In genomic region chr16:17566186-17566585, GRCm38 (mm10) we compare ENCODE assay signal across 21 mouse cellular contexts. TPM values are rescaled to one million over a fixed set of nuclear protein-coding genes. Genes with fewer than 3 reads are reported as not detected.
DNase-seq lines count a peak whose midpoint lies in the region; ATAC-seq and TF ChIP-seq lines count a peak whose summit lies in the region.
"Had no signal": no experiment of that assay in that cellular context is flagged by ENCODE, and none has a peak within 500 bp of the region (broad histone marks: within the 10 kb centered on the region; RNA-seq: fewer than 3 reads in every experiment).

No protein-coding gene starts in this region.

- ATAC-seq in hindbrain, postnatal 0 days = no peak
- ATAC-seq in hindbrain, embryonic 14.5 days (ENCODE audit: low FRiP score) = no peak
- ATAC-seq in lung, postnatal 0 days = no peak
- ATAC-seq: hindbrain, embryonic 16.5 days had no signal

- TF ChIP-seq CTCF in hindbrain, postnatal 0 days (IDR thresholded peaks at IDR 0.05; ENCODE audit: low read depth) = peak; percentile 50
- peak; percentile 57 for TF ChIP-seq CTCF in lung, postnatal 0 days (IDR thresholded peaks at IDR 0.05)
- no peak for TF ChIP-seq CTCF in lung, adult 2 months (IDR thresholded peaks at IDR 0.05; ENCODE audit: insufficient read depth, low read length)
- TF ChIP-seq CTCF in brain, embryonic 14.5 days (IDR thresholded peaks at IDR 0.05; ENCODE audit: borderline replicate concordance, extremely low read depth, insufficient read depth, insufficient read length) = peak; percentile 38; the same call in 1 of the 2 replicates

- WGBS in hindbrain, postnatal 0 days = 19% methylated on average over 4 of the region's 4 CpGs
- 28% methylated on average over 4 of the region's 4 CpGs for WGBS in hindbrain, embryonic 14.5 days
- WGBS in lung, postnatal 0 days = 23% methylated on average over 4 of the region's 4 CpGs
- 22% methylated on average over 4 of the region's 4 CpGs for WGBS in lung, adult 2 months

- H3K36me3 ChIP-seq in hindbrain, postnatal 0 days (ENCODE audit: insufficient read depth, low read length) = no peaks in the 10 kb centered on the region
- H3K36me3 ChIP-seq in hindbrain, embryonic 14.5 days (replicated peaks; ENCODE audit: control insufficient read depth, insufficient read depth) = no peaks in the 10 kb centered on the region
- H3K36me3 ChIP-seq in lung, postnatal 0 days (ENCODE audit: insufficient read depth, low read length) = no peaks in the 10 kb centered on the region
- H3K36me3 ChIP-seq: forebrain, embryonic 10.5 days; heart, embryonic 12.5 days; limb, embryonic 15.5 days; neural tube, embryonic 12.5 days had no signal

- TF ChIP-seq POLR2A in lung, adult 2 months (IDR thresholded peaks at IDR 0.05; ENCODE audit: borderline replicate concordance, extremely low read depth, low read depth, low read length) = no peak
- TF ChIP-seq POLR2A in brain, embryonic 14.5 days (IDR thresholded peaks at IDR 0.05; ENCODE audit: borderline replicate concordance, extremely low read depth, insufficient read depth, insufficient read length, poor library complexity, severe bottlenecking) = no peak

- H3K4me3 ChIP-seq in hindbrain, postnatal 0 days (ENCODE audit: low read length) = no peak overlapping the region
- H3K4me3 ChIP-seq in hindbrain, embryonic 14.5 days (replicated peaks; ENCODE audit: low read length) = no peak overlapping the region
- no peak overlapping the region for H3K4me3 ChIP-seq in lung, postnatal 0 days (ENCODE audit: low read depth, low read length)
- H3K4me3 ChIP-seq in lung, adult 2 months (replicated peaks; ENCODE audit: extremely low read depth, low read depth, low read length) = no peak overlapping the region
- H3K4me3 ChIP-seq: forebrain, embryonic 10.5 days; gastrocnemius, adult 2 months; heart, embryonic 12.5 days; limb, embryonic 15.5 days; megakaryocyte, embryonic 14.5 days; neural tube, embryonic 12.5 days had no signal

- no peaks in the 10 kb centered on the region for H3K9me3 ChIP-seq in hindbrain, postnatal 0 days (ENCODE audit: low read length)
- no peaks in the 10 kb centered on the region for H3K9me3 ChIP-seq in hindbrain, embryonic 14.5 days (ENCODE audit: control insufficient read depth, low read length)
- H3K9me3 ChIP-seq in lung, postnatal 0 days (ENCODE audit: low read length) = no peaks in the 10 kb centered on the region
- H3K9me3 ChIP-seq: forebrain, embryonic 10.5 days; heart, embryonic 12.5 days; limb, embryonic 15.5 days; neural tube, embryonic 12.5 days had no signal

- no peak overlapping the region for H3K27ac ChIP-seq in hindbrain, postnatal 0 days
- H3K27ac ChIP-seq in hindbrain, embryonic 14.5 days = no peak overlapping the region
- no peak overlapping the region for H3K27ac ChIP-seq in lung, postnatal 0 days (ENCODE audit: low read length)
- H3K27ac ChIP-seq: forebrain, embryonic 10.5 days; gastrocnemius, adult 2 months; limb, embryonic 15.5 days; neural tube, embryonic 12.5 days had no signal

- DNase-seq in hindbrain, postnatal 0 days (ENCODE audit: low spot score) = peak; percentile 34
- no peak for DNase-seq in hindbrain, embryonic 14.5 days (ENCODE audit: low spot score)
- no peak for DNase-seq in lung, postnatal 0 days (ENCODE audit: low spot score)
- DNase-seq in lung, adult 2 months = no peak
- DNase-seq in brain, embryonic 14.5 days (ENCODE audit: low read depth) = no peak
- peak; percentile 40 for DNase-seq in retina, embryonic 14.5 days (ENCODE audit: low spot score)
- no peak for DNase-seq in gastrocnemius, postnatal 4 days (ENCODE audit: low spot score in 2 of 2)
- DNase-seq: adrenal gland, adult 2 months; cerebellum, adult 9-10 months; gastrocnemius, adult 2 months; kidney, adult 18-20 months; kidney, postnatal 10 days; spleen, adult 18-20 months had no signal

- H3K4me1 ChIP-seq in hindbrain, postnatal 0 days (ENCODE audit: insufficient read depth, low read length) = peaks cover 8% of the 10 kb centered on the region; the same call in 1 of the 2 replicates
- peaks cover 6% of the 10 kb centered on the region; the same call in 1 of the 2 replicates for H3K4me1 ChIP-seq in hindbrain, embryonic 14.5 days (replicated peaks; ENCODE audit: control insufficient read depth, insufficient read depth, low read length)
- H3K4me1 ChIP-seq in lung, postnatal 0 days (ENCODE audit: insufficient read depth, low read depth, low read length) = peaks cover 4% of the 10 kb centered on the region; the same call in 1 of the 2 replicates
- H3K4me1 ChIP-seq in lung, adult 2 months (ENCODE audit: control insufficient read depth, insufficient read depth, low read length) = 0 out of 2 replicates have a peak, but pooled peaks cover 2% of the 10 kb centered on the region

- H3K4me2 ChIP-seq in hindbrain, postnatal 0 days (ENCODE audit: low read depth, low read length) = no peak overlapping the region
- no peak overlapping the region for H3K4me2 ChIP-seq in hindbrain, embryonic 14.5 days (replicated peaks)
- H3K4me2 ChIP-seq in lung, postnatal 0 days (replicated peaks; ENCODE audit: low read depth, low read length) = no peak overlapping the region
- H3K4me2 ChIP-seq: heart, embryonic 12.5 days; limb, embryonic 15.5 days; neural tube, embryonic 12.5 days had no signal

- no peaks in the 10 kb centered on the region for H3K27me3 ChIP-seq in hindbrain, postnatal 0 days (ENCODE audit: insufficient read depth, low read length)
- H3K27me3 ChIP-seq in hindbrain, embryonic 14.5 days (ENCODE audit: control insufficient read depth, insufficient read depth, low read length) = 0 out of 2 replicates have a peak, but pooled peaks cover 2% of the 10 kb centered on the region
- H3K27me3 ChIP-seq in lung, postnatal 0 days (replicated peaks; ENCODE audit: insufficient read depth, low read length) = 0 out of 2 replicates have a peak, but pooled peaks cover 4% of the 10 kb centered on the region

- H3K9ac ChIP-seq in hindbrain, postnatal 0 days (replicated peaks; ENCODE audit: low read length) = no peak overlapping the region
- no peak overlapping the region for H3K9ac ChIP-seq in hindbrain, embryonic 14.5 days
- H3K9ac ChIP-seq in lung, postnatal 0 days (replicated peaks; ENCODE audit: low read depth) = no peak overlapping the region
- H3K9ac ChIP-seq: heart, embryonic 12.5 days; limb, embryonic 15.5 days; neural tube, embryonic 12.5 days had no signal

- no peak for TF ChIP-seq EP300 in lung, postnatal 0 days (IDR thresholded peaks at IDR 0.05)

RNA-seq across cellular contexts. Expression of gene P2rx6, which starts 4.5 kb away (rescaled TPM):
- 3.4 and 5.1 TPM in 2 replicates for total RNA-seq in hindbrain, postnatal 0 days (2014; rRNA removed)
- 2.3 and 3.0 TPM in 2 replicates for polyA plus RNA-seq in hindbrain, postnatal 0 days (2015; fragmentation: Nextera tagmentation; extraction: Ambion mirVana)
- 2.5 and 2.8 TPM in 2 replicates for polyA plus RNA-seq in hindbrain, embryonic 14.5 days (2014; fragmentation: Nextera tagmentation; extraction: Ambion mirVana)
- 3.3 and 3.6 TPM in 2 replicates for polyA plus RNA-seq in lung, postnatal 0 days (2015; fragmentation: Nextera tagmentation; extraction: Ambion mirVana)
- 10.7 and 12.7 TPM in 2 replicates for polyA plus RNA-seq in lung, adult 2 months (2012; rRNA removed)
- 1.4 and 1.8 TPM in 2 replicates for polyA plus RNA-seq in brain, embryonic 14.5 days (2012; rRNA removed)
- 1 to 10 TPM; 6.3 to 7.5 TPM for total RNA-seq in gastrocnemius, postnatal 4 days (2021)
- total RNA-seq: granulocyte monocyte progenitor cell, adult 5-6 weeks; monocyte, adult 5-6 weeks had no signal

RNA-seq across cellular contexts. Expression of gene Lrrc74b, which starts 5.1 kb away (rescaled TPM):
- 2.3 and 2.4 TPM in 2 replicates for total RNA-seq in hindbrain, postnatal 0 days (2014; rRNA removed)
- polyA plus RNA-seq in hindbrain, postnatal 0 days (2015; fragmentation: Nextera tagmentation; extraction: Ambion mirVana) = 2.0 and 2.1 TPM in 2 replicates
- 0.74 and 0.92 TPM in 2 replicates for polyA plus RNA-seq in hindbrain, embryonic 14.5 days (2014; fragmentation: Nextera tagmentation; extraction: Ambion mirVana)
- polyA plus RNA-seq in lung, postnatal 0 days (2015; fragmentation: Nextera tagmentation; extraction: Ambion mirVana) = 5.3 and 7.7 TPM in 2 replicates
- polyA plus RNA-seq in lung, adult 2 months (2012; rRNA removed) = 7.3 and 9.5 TPM in 2 replicates
- polyA plus RNA-seq in brain, embryonic 14.5 days (2012; rRNA removed) = 0.47 and 0.78 TPM in 2 replicates
- total RNA-seq in gastrocnemius, postnatal 4 days (2021) = 1 to 10 TPM; 2.5 to 5.0 TPM
- total RNA-seq: adrenal gland, adult 2 months; granulocyte monocyte progenitor cell, adult 5-6 weeks; monocyte, adult 5-6 weeks had no signal
- polyA plus RNA-seq: adrenal gland, adult 2 months; limb, embryonic 15.5 days had no signal

RNA-seq across cellular contexts. Expression of gene Slc7a4, which starts 16.8 kb away (rescaled TPM):
- total RNA-seq in hindbrain, postnatal 0 days (2014; rRNA removed) = 74.6 and 78.7 TPM in 2 replicates
- polyA plus RNA-seq in hindbrain, postnatal 0 days (2015; fragmentation: Nextera tagmentation; extraction: Ambion mirVana) = 42.5 and 42.8 TPM in 2 replicates
- polyA plus RNA-seq in hindbrain, embryonic 14.5 days (2014; fragmentation: Nextera tagmentation; extraction: Ambion mirVana) = 41.2 and 42.0 TPM in 2 replicates
- 12.2 and 14.5 TPM in 2 replicates for polyA plus RNA-seq in lung, postnatal 0 days (2015; fragmentation: Nextera tagmentation; extraction: Ambion mirVana)
- 35.7 and 38.4 TPM in 2 replicates for polyA plus RNA-seq in lung, adult 2 months (2012; rRNA removed)
- polyA plus RNA-seq in brain, embryonic 14.5 days (2012; rRNA removed) = 27.5 and 38.6 TPM in 2 replicates
- total RNA-seq in gastrocnemius, postnatal 4 days (2021) = 1 to 10 TPM; 2.3 to 3.5 TPM
- total RNA-seq: monocyte, adult 5-6 weeks had no signal

RNA-seq across cellular contexts. Expression of gene Thap7, which starts 35.2 kb away (rescaled TPM):
- total RNA-seq in hindbrain, postnatal 0 days (2014; rRNA removed) = 61.0 and 66.8 TPM in 2 replicates
- 57.5 and 59.5 TPM in 2 replicates for polyA plus RNA-seq in hindbrain, postnatal 0 days (2015; fragmentation: Nextera tagmentation; extraction: Ambion mirVana)
- 52.0 and 58.9 TPM in 2 replicates for polyA plus RNA-seq in hindbrain, embryonic 14.5 days (2014; fragmentation: Nextera tagmentation; extraction: Ambion mirVana)
- 49.5 and 53.4 TPM in 2 replicates for polyA plus RNA-seq in lung, postnatal 0 days (2015; fragmentation: Nextera tagmentation; extraction: Ambion mirVana)
- polyA plus RNA-seq in lung, adult 2 months (2012; rRNA removed) = 87.3 and 90.4 TPM in 2 replicates
- 75.1 and 103 TPM in 2 replicates for polyA plus RNA-seq in brain, embryonic 14.5 days (2012; rRNA removed)
- 10 to 100 TPM; 18.7 to 22.5 TPM for total RNA-seq in gastrocnemius, postnatal 4 days (2021)

RNA-seq across cellular contexts. Expression of gene Smpd4, which starts 53.0 kb away (rescaled TPM):
- 62.4 and 67.4 TPM in 2 replicates for total RNA-seq in hindbrain, postnatal 0 days (2014; rRNA removed)
- 21.7 and 23.8 TPM in 2 replicates for polyA plus RNA-seq in hindbrain, postnatal 0 days (2015; fragmentation: Nextera tagmentation; extraction: Ambion mirVana)
- polyA plus RNA-seq in hindbrain, embryonic 14.5 days (2014; fragmentation: Nextera tagmentation; extraction: Ambion mirVana) = 22.3 and 24.5 TPM in 2 replicates
- polyA plus RNA-seq in lung, postnatal 0 days (2015; fragmentation: Nextera tagmentation; extraction: Ambion mirVana) = 7.9 and 8.8 TPM in 2 replicates
- polyA plus RNA-seq in lung, adult 2 months (2012; rRNA removed) = 50.4 and 62.5 TPM in 2 replicates
- polyA plus RNA-seq in brain, embryonic 14.5 days (2012; rRNA removed) = 98.5 and 120 TPM in 2 replicates
- total RNA-seq in gastrocnemius, postnatal 4 days (2021) = 10 to 100 TPM; 23.5 to 23.9 TPM

Comparison
In these comparisons a context has a peak if more than half of its experiments do, and no peak if none do; other contexts are left out.
1. DNase-seq: peak in hindbrain, postnatal 0 days (single experiment) and retina, embryonic 14.5 days (single experiment); none in hindbrain, embryonic 14.5 days (single experiment), lung, postnatal 0 days (single experiment), lung, adult 2 months (single experiment), brain, embryonic 14.5 days (single experiment) and gastrocnemius, postnatal 4 days (0 of 2).